Mouse (Mus musculus) limb, embryonic 11.5 days (tissue): ENCODE measurements around the gene Golga4. TPM values are rescaled to one million over a fixed set of nuclear protein-coding genes. Genes with fewer than 3 reads are reported as not detected.

Experiments used
- polyA plus RNA-seq: library from polyadenylated mRNA; unstranded; fragments of >200 nt; fragmentation: Nextera tagmentation; extraction: Ambion mirVana; gene quantifications from 2 replicates; pipeline ENCODE4 v1.2.1, GENCODE M21; 2014

Gene Golga4
- polyA plus RNA-seq, 1 experiment from 2014 or later: 49.5 TPM

Other genes starting within 250 kb of the Golga4 start
- gene Eomes, start 28.1 kb upstream of the Golga4 start, polyA plus RNA-seq: 0.67 and 1.1 TPM in 2 replicates
- 7.7 and 9.3 TPM in 2 replicates for gene Itga9, start 100.4 kb downstream of the Golga4 start, polyA plus RNA-seq